11 mouse cellular contexts compared by ENCODE assay signal in the genomic region with DNA sequence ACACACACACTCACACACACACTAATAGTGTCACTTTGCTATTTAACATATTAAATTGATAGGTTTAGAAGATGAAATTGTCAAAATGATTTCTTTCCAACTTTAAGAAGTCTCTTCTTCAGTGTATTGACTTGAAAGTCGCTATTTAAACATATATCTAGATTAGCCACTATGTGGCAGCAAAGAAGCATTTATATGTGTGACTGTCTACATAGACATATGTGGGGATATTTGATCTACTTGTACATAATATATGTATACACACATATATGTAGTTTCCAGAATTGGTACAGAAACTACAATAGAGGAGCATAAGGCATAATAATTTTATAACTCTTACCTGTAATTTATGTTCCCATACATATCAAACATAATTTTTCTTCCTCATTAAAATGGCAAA. TPM values are rescaled to one million over a fixed set of nuclear protein-coding genes. Genes with fewer than 3 reads are reported as not detected.
DNase-seq lines count a peak whose midpoint lies in the region; ATAC-seq and TF ChIP-seq lines count a peak whose summit lies in the region.
"Had no signal": no experiment of that assay in that cellular context is flagged by ENCODE, and none has a peak within 500 bp of the region (broad histone marks: within the 10 kb centered on the region; RNA-seq: fewer than 3 reads in every experiment).

No protein-coding gene starts in this region.

- no peaks in the 10 kb centered on the region for H3K4me1 ChIP-seq in heart, postnatal 0 days (ENCODE audit: control insufficient read depth, insufficient read depth)
- H3K4me1 ChIP-seq in heart, embryonic 10.5 days, result no peaks in the 10 kb centered on the region
- H3K4me1 ChIP-seq in midbrain, embryonic 12.5 days, result no peaks in the 10 kb centered on the region
- no peaks in the 10 kb centered on the region for H3K4me1 ChIP-seq in heart, embryonic 11.5 days (ENCODE audit: control insufficient read depth, insufficient read depth, low read length)
- H3K4me1 ChIP-seq: embryonic facial prominence, embryonic 15.5 days had no signal

- no peak overlapping the region for H3K9ac ChIP-seq in heart, postnatal 0 days (replicated peaks; ENCODE audit: low read depth, low read length)
- no peak overlapping the region for H3K9ac ChIP-seq in midbrain, embryonic 12.5 days (replicated peaks)
- H3K9ac ChIP-seq in heart, embryonic 11.5 days (ENCODE audit: low read depth, low read length), result no peak overlapping the region
- H3K9ac ChIP-seq: embryonic facial prominence, embryonic 15.5 days had no signal

- peak; percentile 48 for DNase-seq in heart, postnatal 0 days (ENCODE audit: low spot score)
- no peak for DNase-seq in heart, embryonic 10.5 days (ENCODE audit: low spot score)
- DNase-seq in 3T3-L1 (ENCODE audit: low read depth, low spot score) (peak; percentile 84), ZHBTc4 (ENCODE audit: low read depth, low spot score) (peak; percentile 15)
- no peak for DNase-seq in B cell, adult 2 months
- DNase-seq: lung, postnatal 10 days had no signal

- no peak overlapping the region for H3K27ac ChIP-seq in heart, postnatal 0 days (ENCODE audit: low read depth)
- H3K27ac ChIP-seq in heart, embryonic 10.5 days, result no peak overlapping the region
- H3K27ac ChIP-seq in midbrain, embryonic 12.5 days (replicated peaks), result no peak overlapping the region
- H3K27ac ChIP-seq in heart, embryonic 11.5 days (ENCODE audit: low read depth, low read length), result no peak overlapping the region
- H3K27ac ChIP-seq: embryonic facial prominence, embryonic 15.5 days had no signal

- H3K4me2 ChIP-seq in heart, postnatal 0 days (ENCODE audit: low read depth, low read length), result no peak overlapping the region
- H3K4me2 ChIP-seq in midbrain, embryonic 12.5 days (replicated peaks), result no peak overlapping the region
- H3K4me2 ChIP-seq in heart, embryonic 11.5 days, result no peak overlapping the region
- H3K4me2 ChIP-seq: embryonic facial prominence, embryonic 15.5 days had no signal

- ATAC-seq in heart, postnatal 0 days (ENCODE audit: insufficient read depth, low read depth), result no peak
- 0 out of 2 replicates have a peak, but pooled peaks have one; percentile 16 for ATAC-seq in midbrain, embryonic 12.5 days (ENCODE audit: low FRiP score, low read depth)
- no peak for ATAC-seq in heart, embryonic 11.5 days (replicated peaks; ENCODE audit: insufficient number of reproducible peaks, low FRiP score, low TSS enrichment)
- ATAC-seq in cerebellum, adult (ENCODE audit: insufficient number of reproducible peaks, low FRiP score, low TSS enrichment), result no peak

- no peaks in the 10 kb centered on the region for H3K27me3 ChIP-seq in heart, postnatal 0 days (ENCODE audit: control insufficient read depth, insufficient read depth, low read length)
- no peaks in the 10 kb centered on the region for H3K27me3 ChIP-seq in heart, embryonic 10.5 days (ENCODE audit: insufficient read depth, poor library complexity, severe bottlenecking)
- no peaks in the 10 kb centered on the region for H3K27me3 ChIP-seq in midbrain, embryonic 12.5 days
- H3K27me3 ChIP-seq in heart, embryonic 11.5 days (ENCODE audit: control insufficient read depth, insufficient read depth, low read length), result no peaks in the 10 kb centered on the region
- H3K27me3 ChIP-seq: embryonic facial prominence, embryonic 15.5 days had no signal

- no peaks in the 10 kb centered on the region for H3K36me3 ChIP-seq in heart, postnatal 0 days (replicated peaks; ENCODE audit: control insufficient read depth, insufficient read depth, low read length)
- H3K36me3 ChIP-seq in heart, embryonic 10.5 days, result no peaks in the 10 kb centered on the region
- H3K36me3 ChIP-seq in midbrain, embryonic 12.5 days, result no peaks in the 10 kb centered on the region
- H3K36me3 ChIP-seq in heart, embryonic 11.5 days (ENCODE audit: control insufficient read depth, insufficient read depth, low read length), result no peaks in the 10 kb centered on the region
- H3K36me3 ChIP-seq: embryonic facial prominence, embryonic 15.5 days had no signal

- TF ChIP-seq EP300 in heart, postnatal 0 days (IDR thresholded peaks at IDR 0.05; ENCODE audit: low read depth), result no peak

- peak; percentile 43 for TF ChIP-seq CTCF in heart, postnatal 0 days (IDR thresholded peaks at IDR 0.05; ENCODE audit: low read depth)

- no peaks in the 10 kb centered on the region for H3K9me3 ChIP-seq in heart, postnatal 0 days (replicated peaks; ENCODE audit: control insufficient read depth, low read length)
- no peaks in the 10 kb centered on the region for H3K9me3 ChIP-seq in heart, embryonic 10.5 days
- no peaks in the 10 kb centered on the region for H3K9me3 ChIP-seq in midbrain, embryonic 12.5 days
- no peaks in the 10 kb centered on the region for H3K9me3 ChIP-seq in heart, embryonic 11.5 days (replicated peaks; ENCODE audit: control insufficient read depth, low read length)
- H3K9me3 ChIP-seq: embryonic facial prominence, embryonic 15.5 days had no signal

- WGBS in heart, postnatal 0 days, result 7% methylated on average over 1 of the region's 1 CpGs
- 4% methylated on average over 1 of the region's 1 CpGs for WGBS in heart, embryonic 10.5 days
- 5% methylated on average over 1 of the region's 1 CpGs for WGBS in midbrain, embryonic 12.5 days
- WGBS in heart, embryonic 11.5 days (ENCODE audit: insufficient replicate concordance), result 10% methylated on average over 1 of the region's 1 CpGs

- no peak overlapping the region for H3K4me3 ChIP-seq in heart, postnatal 0 days (ENCODE audit: low read depth, low read length)
- H3K4me3 ChIP-seq in heart, embryonic 10.5 days, result no peak overlapping the region
- H3K4me3 ChIP-seq in midbrain, embryonic 12.5 days, result no peak overlapping the region
- H3K4me3 ChIP-seq in heart, embryonic 11.5 days (ENCODE audit: low read depth, low read length), result no peak overlapping the region
- H3K4me3 ChIP-seq: embryonic facial prominence, embryonic 15.5 days had no signal

RNA-seq across cellular contexts. Expression of a gene that starts 17.9 kb away (rescaled TPM):
- 0.95 and 1.2 TPM in 2 replicates for total RNA-seq in heart, postnatal 0 days (2014; rRNA removed; ENCODE audit: low replicate concordance)
- 0.84 and 1.0 TPM in 2 replicates for polyA plus RNA-seq in heart, postnatal 0 days (2015; fragmentation: Nextera tagmentation; extraction: Ambion mirVana)
- 0.67 and 2.6 TPM in 2 replicates for polyA plus RNA-seq in heart, embryonic 10.5 days (2016; fragmentation: Nextera tagmentation; extraction: Ambion mirVana)
- 5.8 and 8.7 TPM in 2 replicates for polyA plus RNA-seq in midbrain, embryonic 12.5 days (2016; fragmentation: Nextera tagmentation; extraction: Ambion mirVana)
- 0.61 and 1.3 TPM in 2 replicates for polyA plus RNA-seq in heart, embryonic 11.5 days (2014; fragmentation: Nextera tagmentation; extraction: Ambion mirVana)
- total RNA-seq: granulocyte monocyte progenitor cell, adult 5-6 weeks had no signal

RNA-seq across cellular contexts. Expression of a gene that starts 48.2 kb away (rescaled TPM):
- total RNA-seq in heart, postnatal 0 days (2014; rRNA removed; ENCODE audit: low replicate concordance), result 3.1 and 3.6 TPM in 2 replicates
- polyA plus RNA-seq in heart, postnatal 0 days (2015; fragmentation: Nextera tagmentation; extraction: Ambion mirVana), result 0.94 and 1.2 TPM in 2 replicates
- polyA plus RNA-seq in heart, embryonic 10.5 days (2016; fragmentation: Nextera tagmentation; extraction: Ambion mirVana), result 3.3 and 6.9 TPM in 2 replicates
- polyA plus RNA-seq in midbrain, embryonic 12.5 days (2016; fragmentation: Nextera tagmentation; extraction: Ambion mirVana), result 6.6 and 7.7 TPM in 2 replicates
- 4.8 and 5.3 TPM in 2 replicates for polyA plus RNA-seq in heart, embryonic 11.5 days (2014; fragmentation: Nextera tagmentation; extraction: Ambion mirVana)
- total RNA-seq: granulocyte monocyte progenitor cell, adult 5-6 weeks had no signal

Comparison
In these comparisons a context has a peak if more than half of its experiments do, and no peak if none do; other contexts are left out.
1. DNase-seq: peak in heart, postnatal 0 days (single experiment), 3T3-L1 (single experiment) and ZHBTc4 (single experiment); none in heart, embryonic 10.5 days (single experiment) and B cell, adult 2 months (0 of 2).